Mouse (Mus musculus) regulatory T cell (primary cell): ENCODE data around the gene Ssbp2.

Experiments
- in situ Hi-C: fragments of 300-600 bp; cut with MboI, MseI; formaldehyde crosslinking; loops from one replicate; pipeline ENCODE4 v1.15.1; 2025; ENCODE audit warnings: high pct_unique_total_duplicates

Gene Ssbp2

GRCm38 (mm10) chr13:91459896-91460620 lies at the start of gene Ssbp2:
Gene Ssbp2 (plus strand): TSS chr13:91460283.
- in situ Hi-C loops, result loop anchor here (5.0 kb wide), 1 partner anchor 233 kb away; no protein-coding TSS in a partner anchor

- in situ Hi-C loops, result no loop called here
These were observed 46.2 kb upstream of the Ssbp2 start for GRCm38 (mm10) chr13:91413752-91414503.

- in situ Hi-C loops, result no loop called here
These were observed 44.2 kb upstream of the Ssbp2 start for GRCm38 (mm10) chr13:91415896-91416295.

GRCm38 (mm10) chr13:91416698-91417097 lies 43.4 kb upstream of the Ssbp2 start:
- in situ Hi-C loops, result no loop called here

- in situ Hi-C loops, result no loop called here
These were observed 38.6 kb upstream of the Ssbp2 start for GRCm38 (mm10) chr13:91421387-91421949.

GRCm38 (mm10) chr13:91430867-91431266 lies 29.2 kb upstream of the Ssbp2 start:
- in situ Hi-C loops, result no loop called here

GRCm38 (mm10) chr13:91431392-91432355 lies 28.4 kb upstream of the Ssbp2 start:
- in situ Hi-C loops, result no loop called here

GRCm38 (mm10) chr13:91433021-91433420 lies 27.1 kb upstream of the Ssbp2 start:
- in situ Hi-C loops, result no loop called here

GRCm38 (mm10) chr13:91437931-91438330 lies 22.2 kb upstream of the Ssbp2 start:
- in situ Hi-C loops, result no loop called here

- in situ Hi-C loops, result no loop called here
These were observed 18.6 kb upstream of the Ssbp2 start for GRCm38 (mm10) chr13:91441476-91441875.

- in situ Hi-C loops, result no loop called here
These were observed 13.4 kb upstream of the Ssbp2 start for GRCm38 (mm10) chr13:91446728-91447127.

GRCm38 (mm10) chr13:91448936-91449335 lies 11.1 kb upstream of the Ssbp2 start:
- in situ Hi-C loops, result no loop called here

- in situ Hi-C loops, result loop anchor here (5.0 kb wide), 1 partner anchor 74 kb away; no protein-coding TSS in a partner anchor
These were observed 8.5 kb upstream of the Ssbp2 start for GRCm38 (mm10) chr13:91451405-91452166.

GRCm38 (mm10) chr13:91452269-91452668 lies 7.8 kb upstream of the Ssbp2 start:
- in situ Hi-C loops, result loop anchor here (5.0 kb wide), 1 partner anchor 75 kb away; no protein-coding TSS in a partner anchor

- in situ Hi-C loops, result loop anchor here (5.0 kb wide), 1 partner anchor 76 kb away; no protein-coding TSS in a partner anchor
These were observed 6.8 kb upstream of the Ssbp2 start for GRCm38 (mm10) chr13:91453236-91453635.

- in situ Hi-C loops, result loop anchor here (5.0 kb wide), 1 partner anchor 229 kb away; no protein-coding TSS in a partner anchor
These were observed 4.0 kb upstream of the Ssbp2 start for GRCm38 (mm10) chr13:91456041-91456440.

- in situ Hi-C loops, result loop anchor here (5.0 kb wide), 1 partner anchor 229 kb away; no protein-coding TSS in a partner anchor
These were observed 3.3 kb upstream of the Ssbp2 start for GRCm38 (mm10) chr13:91456735-91457134.

- in situ Hi-C loops, result loop anchor here (5.0 kb wide), 1 partner anchor 231 kb away; no protein-coding TSS in a partner anchor
These were observed 2.1 kb upstream of the Ssbp2 start for GRCm38 (mm10) chr13:91457974-91458373.

- in situ Hi-C loops, result loop anchor here (5.0 kb wide), 1 partner anchor 232 kb away; no protein-coding TSS in a partner anchor
These were observed 594 bp upstream of the Ssbp2 start for GRCm38 (mm10) chr13:91459489-91459888.
